Mouse (Mus musculus) adrenal gland, postnatal 25 days (tissue): ENCODE measurements around the gene Trappc10. TPM values are rescaled to one million over a fixed set of nuclear protein-coding genes. Genes with fewer than 3 reads are reported as not detected.
A peak's percentile ranks its signal among the peaks of the same experiment; 100 is the strongest.
"Not testable (repeated sequence)": the region's sequence is repeated elsewhere in the genome, so short reads cannot be mapped to it uniquely, and the experiment has no call there.

Experiments
- DNase-seq: peaks from one replicate; pipeline ENCODE4 v3.0.0; 2021; ENCODE audit warnings: mixed read lengths
- total RNA-seq: library from RNA; stranded (reverse); gene quantifications from 2 replicates; pipeline ENCODE4 v1.2.3, GENCODE M21; 2021

Trappc10 gene
- total RNA-seq, 1 experiment from 2014 or later = 56.6 TPM

- no peak for DNase-seq
Measured at GRCm38 (mm10) chr10:78201182-78201581, 43.3 kb downstream of the Trappc10 start.

- no peak for DNase-seq
Measured at GRCm38 (mm10) chr10:78192933-78193332, 51.5 kb downstream of the Trappc10 start.

GRCm38 (mm10) chr10:78186076-78186475 lies 58.4 kb downstream of the Trappc10 start:
- DNase-seq = not testable (repeated sequence)

- DNase-seq = no peak
Measured at GRCm38 (mm10) chr10:78185381-78185725, 59.1 kb downstream of the Trappc10 start.

- peak; percentile 91 for DNase-seq
Measured at GRCm38 (mm10) chr10:78184531-78185380, 59.7 kb downstream of the Trappc10 start, which contains the start of gene Pwp2. Gene Pwp2 (minus strand): TSS chr10:78185149.

- DNase-seq = no peak
Measured at GRCm38 (mm10) chr10:78183577-78183976, 60.9 kb downstream of the Trappc10 start.

GRCm38 (mm10) chr10:78182321-78182720 lies 62.1 kb downstream of the Trappc10 start:
- no peak for DNase-seq

- no peak for DNase-seq
Measured at GRCm38 (mm10) chr10:78174474-78174873, 70.0 kb downstream of the Trappc10 start.

GRCm38 (mm10) chr10:78171581-78171980 lies 72.9 kb downstream of the Trappc10 start:
- DNase-seq = no peak

GRCm38 (mm10) chr10:78171057-78171456 lies 73.4 kb downstream of the Trappc10 start:
- DNase-seq = no peak

GRCm38 (mm10) chr10:78170445-78170844 lies 74.0 kb downstream of the Trappc10 start:
- DNase-seq = no peak

- peak; percentile 100 for DNase-seq
Measured at GRCm38 (mm10) chr10:78169281-78170042, 75.0 kb downstream of the Trappc10 start, which contains the start of gene D10Jhu81e. Gene D10Jhu81e (minus strand): TSS chr10:78169782.

- DNase-seq = no peak
Measured at GRCm38 (mm10) chr10:78168792-78169191, 75.6 kb downstream of the Trappc10 start.

GRCm38 (mm10) chr10:78167775-78168174 lies 76.7 kb downstream of the Trappc10 start:
- no peak for DNase-seq

- no peak for DNase-seq
Measured at GRCm38 (mm10) chr10:78167333-78167732, 77.1 kb downstream of the Trappc10 start.

GRCm38 (mm10) chr10:78165256-78166005 lies 79.0 kb downstream of the Trappc10 start:
- DNase-seq = no peak

GRCm38 (mm10) chr10:78164786-78165185 lies 79.7 kb downstream of the Trappc10 start:
- no peak for DNase-seq

GRCm38 (mm10) chr10:78163923-78164322 lies 80.5 kb downstream of the Trappc10 start:
- peak; percentile 62 for DNase-seq

GRCm38 (mm10) chr10:78163241-78163640 lies 81.2 kb downstream of the Trappc10 start:
- DNase-seq = no peak

GRCm38 (mm10) chr10:78162646-78163045 lies 81.8 kb downstream of the Trappc10 start:
- no peak for DNase-seq

- peak; percentile 42 for DNase-seq
Measured at GRCm38 (mm10) chr10:78161096-78161495, 83.3 kb downstream of the Trappc10 start.

- DNase-seq = no peak
Measured at GRCm38 (mm10) chr10:78160369-78161095, 83.9 kb downstream of the Trappc10 start.
